Mouse (Mus musculus): Measurements from ENCODE around the gene 4930583I09Rik.

The 4930583I09Rik gene

DNA sequence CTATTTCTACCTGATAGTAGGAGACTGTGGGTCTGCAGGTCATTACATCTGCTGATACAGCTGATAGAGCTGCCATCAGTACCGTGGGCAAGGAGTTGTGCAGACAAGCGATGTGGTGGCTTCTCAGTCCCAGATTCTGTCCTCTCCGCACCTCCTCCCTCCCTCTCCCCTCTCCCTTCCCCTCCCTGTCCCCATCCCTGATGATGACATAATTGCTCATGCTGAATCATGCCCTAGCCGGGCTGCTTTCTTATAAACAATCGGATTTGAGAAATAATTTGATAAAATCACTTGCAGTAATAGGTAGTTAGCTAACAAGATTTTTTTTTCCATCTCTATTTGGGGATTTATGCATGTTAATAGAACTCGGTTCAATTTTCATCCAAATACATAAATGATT lies at the start of gene 4930583I09Rik:
Gene 4930583I09Rik, minus strand, starts transcription at position 144 of the 400 bp plus-strand sequence.
- DNase-seq (ENCODE audit: low spot score): no peak

GRCm38 (mm10) chr17:64876111-64876510 lies 40.2 kb upstream of the 4930583I09Rik start:
- no peak for DNase-seq (ENCODE audit: low spot score)

GRCm38 (mm10) chr17:64873651-64874072 lies 37.8 kb upstream of the 4930583I09Rik start:
- peak; percentile 9 for DNase-seq (ENCODE audit: low spot score)

GRCm38 (mm10) chr17:64863817-64864216 lies 27.9 kb upstream of the 4930583I09Rik start:
- DNase-seq (ENCODE audit: low spot score): no peak

- no peak for DNase-seq (ENCODE audit: low spot score)
Measured at GRCm38 (mm10) chr17:64860963-64861362, 25.1 kb upstream of the 4930583I09Rik start.

DNA sequence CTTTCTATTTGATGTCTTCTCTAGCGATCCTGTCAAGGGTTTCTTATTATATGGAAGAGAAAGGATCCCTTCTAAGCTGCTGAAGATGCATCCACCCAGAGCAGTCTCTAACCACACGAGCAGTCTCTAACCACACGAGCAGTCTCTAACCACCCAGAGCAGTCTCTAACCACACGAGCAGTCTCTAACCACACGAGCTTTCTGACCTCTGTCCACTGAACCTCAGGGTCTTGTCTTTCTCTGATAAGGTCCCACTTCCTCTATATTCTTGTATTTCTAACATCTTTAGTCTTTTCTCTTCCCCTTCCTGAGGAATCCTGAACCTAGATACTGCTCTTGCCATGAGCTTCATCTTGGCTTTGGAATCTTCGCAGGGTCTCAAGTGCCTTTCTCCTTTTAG lies 23.0 kb upstream of the 4930583I09Rik start:
- DNase-seq (ENCODE audit: low spot score): no peak

DNA sequence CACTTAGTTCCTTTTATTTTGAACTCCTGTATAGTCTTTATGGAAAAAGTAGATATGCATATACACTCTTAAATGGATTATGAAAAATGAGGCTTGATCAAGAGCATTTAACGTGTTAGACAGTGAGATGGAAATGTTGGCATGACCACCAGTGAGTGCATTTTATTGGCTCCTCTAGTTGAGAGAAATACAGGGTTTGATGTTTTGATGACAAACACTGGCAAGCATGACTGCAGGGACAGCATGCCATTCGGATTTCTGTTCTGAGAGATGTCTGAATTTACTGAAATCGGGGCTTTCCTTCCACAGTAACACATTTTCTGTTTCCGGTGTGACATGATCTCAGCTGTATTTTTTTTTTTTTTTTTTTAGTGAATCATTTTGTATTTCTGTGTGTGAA lies 12.2 kb upstream of the 4930583I09Rik start:
- DNase-seq (ENCODE audit: low spot score): no peak

GRCm38 (mm10) chr17:64846654-64847053 lies 10.8 kb upstream of the 4930583I09Rik start:
- DNase-seq (ENCODE audit: low spot score): no peak

DNA sequence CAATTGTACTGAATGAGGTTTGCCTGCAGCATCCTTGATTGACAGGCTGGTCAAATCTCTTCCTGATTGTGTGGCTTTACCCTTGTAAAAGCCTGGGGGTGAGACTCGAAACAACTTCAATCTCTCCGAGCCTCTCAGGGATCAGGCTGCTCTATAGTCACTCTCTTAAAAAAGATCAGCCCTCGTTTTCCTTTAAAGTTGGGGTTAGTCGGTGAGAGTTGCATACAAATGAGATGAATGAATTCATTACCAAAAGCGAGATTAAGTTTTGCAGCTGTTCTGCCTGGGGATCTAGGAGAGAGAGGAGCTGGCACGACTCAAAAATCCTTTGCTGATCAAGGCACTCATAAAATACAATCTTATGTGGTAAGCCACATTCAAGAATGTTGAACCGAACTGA lies 1.0 kb upstream of the 4930583I09Rik start:
- no peak for DNase-seq (ENCODE audit: low spot score)

DNA sequence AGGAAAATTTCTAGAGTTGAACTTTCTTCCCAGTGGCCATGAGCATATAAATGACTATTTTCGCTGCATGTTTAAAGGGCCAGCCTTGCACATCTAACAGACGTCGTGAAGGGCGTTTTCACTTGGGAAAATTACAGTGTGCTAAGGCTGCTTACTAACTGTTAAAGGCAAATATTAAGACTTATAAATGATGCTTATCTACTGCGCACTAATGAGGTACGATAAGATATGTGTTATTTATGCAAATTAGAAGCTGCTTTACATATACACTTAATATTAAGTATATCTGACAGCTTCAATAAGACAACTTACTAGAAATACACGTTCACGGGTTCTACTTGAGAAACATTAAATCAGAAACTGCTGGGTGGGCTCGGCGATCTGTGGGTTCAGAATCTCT lies 481 bp upstream of the 4930583I09Rik start:
- no peak for DNase-seq (ENCODE audit: low spot score)

- DNase-seq (ENCODE audit: low spot score): no peak
Measured at GRCm38 (mm10) chr17:64833906-64834490, 1.9 kb downstream of the 4930583I09Rik start.

DNA sequence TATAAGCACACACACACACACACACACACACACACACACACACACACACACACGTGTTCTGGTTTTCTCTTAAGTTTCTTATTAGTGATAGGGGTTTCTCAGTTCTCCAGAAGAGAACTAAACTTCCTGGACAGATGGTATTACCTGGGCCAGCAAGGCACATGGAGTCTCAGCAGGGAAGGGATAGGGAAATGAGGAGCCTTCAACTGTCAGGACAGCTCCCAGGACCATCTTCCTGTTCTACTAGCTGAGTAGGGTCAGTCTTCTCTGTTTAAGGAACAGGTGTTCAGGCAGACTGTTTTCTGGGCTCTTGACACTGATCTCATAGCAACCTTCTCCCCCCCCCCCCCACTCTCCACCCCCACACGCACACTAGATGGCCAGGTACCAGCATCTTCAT lies 2.8 kb downstream of the 4930583I09Rik start:
- DNase-seq (ENCODE audit: low spot score): no peak

GRCm38 (mm10) chr17:64827482-64827881 lies 8.4 kb downstream of the 4930583I09Rik start:
- DNase-seq (ENCODE audit: low spot score): no peak

DNA sequence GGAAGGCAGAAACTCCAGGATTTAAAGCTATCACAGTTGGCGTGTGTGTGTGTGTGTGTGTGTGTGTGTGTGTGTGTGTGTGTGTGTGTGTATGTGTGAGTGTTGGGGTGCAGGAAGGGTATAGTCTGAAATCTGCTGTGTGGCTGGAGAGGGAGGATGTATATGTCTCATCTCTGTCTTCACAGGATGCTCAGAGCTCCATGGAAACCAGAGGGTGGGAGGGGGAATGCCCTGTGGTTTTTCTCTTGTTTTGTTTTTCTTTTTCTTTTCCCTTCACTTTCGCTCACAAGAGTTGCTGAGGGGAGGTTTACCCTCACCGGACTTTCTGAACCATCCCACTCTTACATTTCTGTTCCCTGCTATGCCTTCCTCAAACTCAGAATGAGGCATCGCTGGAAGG lies 9.0 kb downstream of the 4930583I09Rik start:
- no peak for DNase-seq (ENCODE audit: low spot score)

DNA sequence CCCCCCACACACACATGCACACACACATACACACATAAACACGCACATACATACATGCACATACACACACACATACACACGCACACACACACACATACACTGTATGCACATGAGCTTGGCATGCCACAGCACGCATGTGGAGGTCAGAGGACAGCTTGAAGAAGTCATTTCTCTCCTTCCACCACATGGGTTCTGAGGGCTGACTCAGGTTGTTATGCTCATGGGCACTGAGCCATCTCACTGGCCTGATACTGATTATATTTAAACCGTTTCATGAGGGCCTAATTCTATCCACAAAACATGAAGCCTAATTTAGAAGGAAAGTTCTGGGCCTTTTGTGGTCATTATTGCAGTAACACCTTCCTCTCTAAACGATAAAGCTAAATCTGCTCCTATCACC lies 13.3 kb downstream of the 4930583I09Rik start:
- DNase-seq (ENCODE audit: low spot score): no peak

DNA sequence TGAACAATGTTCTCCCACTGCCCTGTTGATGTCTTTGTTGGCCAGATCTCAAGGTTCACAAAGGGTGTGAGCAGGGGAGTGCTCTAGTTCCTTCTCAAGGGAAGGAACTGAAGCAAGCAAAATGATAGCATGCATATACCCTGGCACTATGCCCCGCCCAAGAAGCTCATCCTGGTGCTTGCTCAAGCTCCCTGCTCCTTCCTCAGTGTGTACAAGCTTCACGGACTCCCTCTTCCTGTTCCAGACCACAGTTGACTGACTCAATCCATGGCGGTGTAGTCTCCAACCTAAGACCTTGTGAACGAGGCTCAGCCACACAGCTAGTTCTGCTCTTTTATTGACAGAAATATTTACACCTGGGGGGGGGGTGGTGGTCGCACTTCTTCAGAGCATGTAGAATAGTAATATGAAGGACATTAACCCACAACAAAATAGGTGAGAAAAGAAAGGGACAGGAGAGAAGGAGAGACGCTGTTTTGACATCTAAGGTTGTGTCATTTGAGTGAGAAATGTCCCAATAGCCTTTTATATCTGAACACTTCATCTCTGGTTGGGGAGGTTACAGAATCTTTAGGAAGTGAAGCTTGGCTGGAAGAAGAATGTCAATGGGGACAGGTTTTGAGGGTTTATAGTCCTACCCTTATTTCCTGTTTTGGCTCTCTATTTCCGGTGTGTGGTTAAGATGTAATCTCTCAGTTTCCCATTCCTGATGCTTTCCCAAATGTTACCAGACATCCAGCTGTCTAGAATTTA lies 14.9 kb downstream of the 4930583I09Rik start:
- DNase-seq (ENCODE audit: low spot score): no peak

- DNase-seq (ENCODE audit: low spot score): no peak
Measured at GRCm38 (mm10) chr17:64816298-64816697, 19.6 kb downstream of the 4930583I09Rik start.

GRCm38 (mm10) chr17:64815806-64816205 lies 20.1 kb downstream of the 4930583I09Rik start:
- DNase-seq (ENCODE audit: low spot score): no peak

- DNase-seq (ENCODE audit: low spot score): no peak
Measured at GRCm38 (mm10) chr17:64813568-64813967, 22.3 kb downstream of the 4930583I09Rik start.

GRCm38 (mm10) chr17:64806035-64806589 lies 29.8 kb downstream of the 4930583I09Rik start:
- DNase-seq (ENCODE audit: low spot score): no peak

DNA sequence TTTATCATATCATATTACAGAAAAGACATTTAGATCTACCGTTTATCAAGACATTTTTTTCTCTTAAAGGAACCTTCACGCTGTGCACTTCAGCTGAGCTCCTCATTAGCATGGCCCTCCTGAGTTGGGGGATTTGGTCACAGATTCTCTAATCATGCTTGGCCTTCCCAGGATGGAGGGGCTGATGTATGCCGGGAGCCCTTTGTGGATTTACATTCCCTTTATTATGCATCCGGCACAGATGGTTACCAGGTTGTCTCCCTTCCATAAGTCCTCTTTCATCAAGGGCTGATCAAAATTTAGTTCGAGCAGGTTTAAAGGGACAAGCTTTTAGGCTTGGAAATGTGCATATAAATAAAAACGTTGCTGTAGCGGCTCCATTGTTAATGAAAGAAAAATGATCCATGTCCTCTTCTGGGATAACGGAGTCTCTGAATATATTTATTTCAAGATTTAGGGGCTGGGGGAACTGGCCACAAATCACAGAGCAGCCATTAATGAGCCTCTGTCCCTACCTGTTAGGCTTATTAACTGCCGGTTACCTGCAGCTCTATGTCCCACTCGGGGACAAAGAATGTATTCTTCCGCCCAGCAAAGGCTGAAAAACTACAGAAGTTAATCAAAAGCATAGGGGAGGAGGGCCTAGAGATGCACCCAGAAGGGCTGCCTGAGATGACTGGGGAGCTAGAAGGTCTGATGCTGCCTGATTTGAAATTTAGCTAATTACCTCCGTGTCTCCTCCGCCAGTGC lies 31.3 kb downstream of the 4930583I09Rik start:
- no peak for DNase-seq (ENCODE audit: low spot score)

DNA sequence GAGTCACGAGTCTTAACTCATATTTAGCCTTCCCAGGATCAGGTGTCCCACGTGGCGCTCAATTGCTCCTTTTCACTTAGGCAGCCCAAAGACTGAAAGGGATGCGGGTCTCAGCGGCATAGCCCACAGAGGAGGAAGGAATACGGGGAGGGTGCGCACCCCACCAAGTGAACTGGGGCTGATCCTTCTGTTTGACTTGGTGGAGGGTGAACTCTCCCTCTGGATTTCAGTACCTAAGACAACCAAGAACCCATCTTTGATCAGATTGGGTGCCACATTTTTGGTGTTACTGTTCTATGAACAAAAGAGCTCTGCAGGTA lies 33.0 kb downstream of the 4930583I09Rik start:
- DNase-seq (ENCODE audit: low spot score): no peak

Data from spleen, adult 12 weeks (tissue).